Mouse (Mus musculus): ENCODE measurements around the gene Qrich1.
A peak's percentile ranks its signal among the peaks of the same experiment; 100 is the strongest.

Gene Qrich1

GRCm38 (mm10) chr9:108516380-108517251 lies at the start of gene Qrich1:
Gene Qrich1, plus strand, starts transcription at chr9:108516806.
- peak; percentile 99 for DNase-seq (ENCODE audit: low read depth, low spot score)

- DNase-seq (ENCODE audit: low read depth, low spot score): no peak
Observed at GRCm38 (mm10) chr9:108469430-108469829, 47.2 kb upstream of the Qrich1 start.

GRCm38 (mm10) chr9:108469845-108470244 lies 46.8 kb upstream of the Qrich1 start:
- no peak for DNase-seq (ENCODE audit: low read depth, low spot score)

- no peak for DNase-seq (ENCODE audit: low read depth, low spot score)
Observed at GRCm38 (mm10) chr9:108474528-108474927, 42.1 kb upstream of the Qrich1 start.

GRCm38 (mm10) chr9:108478638-108479156 lies 37.9 kb upstream of the Qrich1 start:
- no peak for DNase-seq (ENCODE audit: low read depth, low spot score)

- no peak for DNase-seq (ENCODE audit: low read depth, low spot score)
Observed at GRCm38 (mm10) chr9:108479241-108479640, 37.4 kb upstream of the Qrich1 start.

GRCm38 (mm10) chr9:108479721-108480351 lies 36.8 kb upstream of the Qrich1 start, which contains the start of gene Lamb2:
Gene Lamb2, plus strand, starts transcription at chr9:108479736.
- no peak for DNase-seq (ENCODE audit: low read depth, low spot score)

GRCm38 (mm10) chr9:108480813-108481519 lies 35.6 kb upstream of the Qrich1 start:
- DNase-seq (ENCODE audit: low read depth, low spot score): no peak

GRCm38 (mm10) chr9:108481520-108482210 lies 34.9 kb upstream of the Qrich1 start:
- no peak for DNase-seq (ENCODE audit: low read depth, low spot score)

GRCm38 (mm10) chr9:108483051-108483790 lies 33.4 kb upstream of the Qrich1 start:
- no peak for DNase-seq (ENCODE audit: low read depth, low spot score)

GRCm38 (mm10) chr9:108484021-108484420 lies 32.6 kb upstream of the Qrich1 start:
- no peak for DNase-seq (ENCODE audit: low read depth, low spot score)

- no peak for DNase-seq (ENCODE audit: low read depth, low spot score)
Observed at GRCm38 (mm10) chr9:108485301-108485875, 31.2 kb upstream of the Qrich1 start.

- no peak for DNase-seq (ENCODE audit: low read depth, low spot score)
Observed at GRCm38 (mm10) chr9:108486973-108487530, 29.6 kb upstream of the Qrich1 start.

GRCm38 (mm10) chr9:108488403-108488802 lies 28.2 kb upstream of the Qrich1 start:
- DNase-seq (ENCODE audit: low read depth, low spot score): no peak

- no peak for DNase-seq (ENCODE audit: low read depth, low spot score)
Observed at GRCm38 (mm10) chr9:108489215-108489614, 27.4 kb upstream of the Qrich1 start.

- DNase-seq (ENCODE audit: low read depth, low spot score): peak; percentile 48
Observed at GRCm38 (mm10) chr9:108489702-108490558, 26.7 kb upstream of the Qrich1 start.

GRCm38 (mm10) chr9:108490559-108491285 lies 25.9 kb upstream of the Qrich1 start, which contains the start of gene Usp19:
Gene Usp19, plus strand, starts transcription at chr9:108490602.
- DNase-seq (ENCODE audit: low read depth, low spot score): peak; percentile 98

GRCm38 (mm10) chr9:108491286-108491580 lies 25.4 kb upstream of the Qrich1 start:
- DNase-seq (ENCODE audit: low read depth, low spot score): no peak

Data from A20 (cell line).